Mouse (Mus musculus) heart, adult 2 months (tissue): Measurements from ENCODE around the gene Camk1d. TPM values are rescaled to one million over a fixed set of nuclear protein-coding genes. Genes with fewer than 3 reads are reported as not detected.

Experiments
- DNase-seq, 2 experiments: peaks; one replicate each; pipeline ENCODE4 v3.0.0; 2021
- H3K27ac ChIP-seq: fragments of 200-600 bp; 2 replicates; pipeline ENCODE4 v1.8.1; 2022
- H3K27me3 ChIP-seq: fragments of 200-500 bp; 2 replicates; pipeline ENCODE4 v1.6.1; 2012; ENCODE audit warnings: mild to moderate bottlenecking, low read length, inconsistent platforms, mixed read lengths; ENCODE audit not compliant: control insufficient read depth, insufficient read depth
- H3K36me3 ChIP-seq: fragments of 200-500 bp; 2 replicates; pipeline ENCODE4 v1.6.1; 2012; ENCODE audit warnings: low read length, inconsistent platforms; ENCODE audit not compliant: control insufficient read depth, insufficient read depth
- H3K4me1 ChIP-seq: fragments of 200-500 bp; 2 replicates; pipeline ENCODE4 v1.6.1; 2011; ENCODE audit warnings: low read length; ENCODE audit not compliant: control insufficient read depth, insufficient read depth
- H3K4me3 ChIP-seq: fragments of 200-600 bp; 2 replicates; pipeline ENCODE4 v1.8.1; 2022
- H3K79me2 ChIP-seq: fragments of 200-500 bp; replicated peaks from 2 replicates; pipeline ENCODE4 v1.6.1; 2012; ENCODE audit warnings: mild to moderate bottlenecking, inconsistent platforms, low read length, moderate library complexity, mixed read lengths; ENCODE audit not compliant: control insufficient read depth, insufficient read depth
- H3K9ac ChIP-seq: fragments of 200-500 bp; 2 replicates; pipeline ENCODE4 v1.6.1; 2012; ENCODE audit warnings: low read depth, mild to moderate bottlenecking, control low read depth, inconsistent platforms, low read length, mixed read lengths
- CTCF ChIP-seq: fragments of 200-600 bp; IDR thresholded peaks from 2 replicates; pipeline ENCODE4 v1.8.1; 2022; ENCODE audit warnings: antibody characterized with exemption, mild to moderate bottlenecking, moderate library complexity
- EP300 ChIP-seq: fragments of 200-500 bp; IDR thresholded peaks from 2 replicates; pipeline ENCODE4 v1.6.1; 2011; ENCODE audit warnings: low read depth, low read length, control low read depth; ENCODE audit not compliant: insufficient read depth
- POLR2A ChIP-seq: fragments of 200-500 bp; IDR thresholded peaks from 2 replicates; pipeline ENCODE4 v1.6.1; 2011; ENCODE audit warnings: mild to moderate bottlenecking, low read depth, low read length, control low read depth; ENCODE audit not compliant: insufficient read depth
- WGBS: fragments of 180-500 bp; shearing (Covaris S2); methylation state at CpG from one replicate; pipeline ENCODE4 v1.1.7; 2018; 5-methylcytosine and 5-hydroxymethylcytosine counted together
- intact Hi-C: fragments of 180-260 bp; cut with DNase I; formaldehyde crosslinking; loops from one replicate; pipeline ENCODE4 v1.15.1; 2025
- polyA plus RNA-seq: library from polyadenylated mRNA; depleted of rRNA; stranded (reverse); fragments of >200 nt; gene quantifications from 2 replicates; pipeline ENCODE4 v1.2.3, GENCODE M21; 2012
- total RNA-seq, 2 experiments: library from RNA; stranded (reverse); gene quantifications; 2 replicates each; pipeline ENCODE4 v1.2.3; 2021

The Camk1d gene
- total and polyA plus RNA-seq, 3 experiments: 2.5 to 4.9 (median 4.3) TPM

DNA sequence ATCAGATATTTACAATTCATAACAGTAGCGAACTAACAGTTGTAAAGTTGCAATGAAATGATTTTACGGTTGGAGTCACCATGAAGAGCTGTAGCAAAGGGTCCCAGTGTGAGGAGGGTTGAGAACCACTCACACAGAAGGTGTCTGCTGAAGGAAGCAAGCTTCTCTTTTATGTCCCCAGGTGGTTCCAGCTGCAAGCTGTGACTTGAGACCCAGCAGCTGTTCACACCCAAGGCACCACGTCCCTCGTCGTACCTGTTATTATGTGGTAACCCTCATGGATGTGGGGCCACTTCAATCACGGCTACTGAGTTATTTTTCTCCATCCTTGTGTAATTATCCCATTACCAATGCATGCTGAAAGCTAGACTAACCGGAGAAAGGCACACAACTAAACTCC is 71.1 kb downstream of the Camk1d start:
- H3K27me3 ChIP-seq: no peaks in the 10 kb centered on the region
- H3K4me1 ChIP-seq: no peaks in the 10 kb centered on the region
- 78% methylated on average over 7 of the region's 7 CpGs for WGBS
- H3K27ac ChIP-seq: no peak overlapping the region
- DNase-seq: no peak
- TF ChIP-seq POLR2A (no peak), EP300 (no peak), CTCF (no peak)
- no peak overlapping the region for H3K9ac ChIP-seq
- H3K36me3 ChIP-seq: no peaks in the 10 kb centered on the region
- intact Hi-C loops: no loop called here
- no peak overlapping the region for H3K4me3 ChIP-seq
- H3K79me2 ChIP-seq: no peaks in the 10 kb centered on the region

DNA sequence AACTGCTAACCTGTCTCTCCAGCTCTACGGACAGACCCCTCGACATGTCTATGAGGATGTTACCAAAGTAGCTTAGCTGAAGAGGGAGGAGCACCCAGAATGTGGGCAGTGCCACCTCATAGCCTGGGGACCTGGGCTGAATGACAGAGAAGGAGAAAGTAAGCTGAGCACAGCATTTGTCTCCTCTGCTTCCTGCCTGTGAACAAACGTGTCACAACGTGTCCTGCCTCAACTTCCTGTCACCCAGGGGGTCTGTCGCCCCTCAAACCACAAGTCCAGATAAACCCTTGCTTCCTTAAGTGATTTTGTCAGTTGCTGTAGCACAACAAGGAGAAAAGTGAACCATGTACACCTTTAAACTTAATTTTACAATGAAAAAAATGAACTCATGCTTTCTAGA is 71.7 kb downstream of the Camk1d start:
- H3K4me1 ChIP-seq: no peaks in the 10 kb centered on the region
- no peaks in the 10 kb centered on the region for H3K79me2 ChIP-seq
- H3K4me3 ChIP-seq: no peak overlapping the region
- no peak overlapping the region for H3K9ac ChIP-seq
- no peaks in the 10 kb centered on the region for H3K36me3 ChIP-seq
- no peak for TF ChIP-seq CTCF
- TF ChIP-seq POLR2A: no peak
- no peak for TF ChIP-seq EP300
- WGBS: 43% methylated on average over 5 of the region's 5 CpGs
- no peak overlapping the region for H3K27ac ChIP-seq
- intact Hi-C loops: no loop called here
- no peak for DNase-seq
- H3K27me3 ChIP-seq: no peaks in the 10 kb centered on the region

DNA sequence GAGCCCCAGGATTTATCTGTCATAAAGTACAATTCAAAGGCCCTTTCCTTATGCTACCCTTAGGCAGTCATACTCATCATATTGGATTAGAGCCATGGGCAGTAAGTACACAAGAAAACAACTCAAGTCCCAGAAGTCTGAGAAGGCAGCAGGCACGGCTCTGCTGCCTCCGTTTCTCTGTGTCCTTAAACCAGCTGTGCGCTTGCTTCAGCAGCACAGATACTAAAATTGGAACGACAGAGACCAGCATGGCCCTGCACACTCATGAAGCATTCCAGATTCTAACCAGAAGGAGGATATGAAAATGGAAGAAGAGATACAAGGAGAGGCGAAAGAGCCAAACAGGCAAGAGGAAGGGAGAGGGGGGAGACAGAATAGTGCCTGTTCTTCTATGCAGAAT is 72.6 kb downstream of the Camk1d start:
- intact Hi-C loops: no loop called here
- H3K36me3 ChIP-seq: no peaks in the 10 kb centered on the region
- 30% methylated on average over 5 of the region's 5 CpGs for WGBS
- H3K27me3 ChIP-seq: no peaks in the 10 kb centered on the region
- no peak for TF ChIP-seq CTCF
- no peak for TF ChIP-seq EP300
- TF ChIP-seq POLR2A: no peak
- no peak overlapping the region for H3K4me3 ChIP-seq
- no peaks in the 10 kb centered on the region for H3K79me2 ChIP-seq
- no peak overlapping the region for H3K27ac ChIP-seq
- no peak overlapping the region for H3K9ac ChIP-seq
- no peak for DNase-seq
- H3K4me1 ChIP-seq: no peaks in the 10 kb centered on the region

DNA sequence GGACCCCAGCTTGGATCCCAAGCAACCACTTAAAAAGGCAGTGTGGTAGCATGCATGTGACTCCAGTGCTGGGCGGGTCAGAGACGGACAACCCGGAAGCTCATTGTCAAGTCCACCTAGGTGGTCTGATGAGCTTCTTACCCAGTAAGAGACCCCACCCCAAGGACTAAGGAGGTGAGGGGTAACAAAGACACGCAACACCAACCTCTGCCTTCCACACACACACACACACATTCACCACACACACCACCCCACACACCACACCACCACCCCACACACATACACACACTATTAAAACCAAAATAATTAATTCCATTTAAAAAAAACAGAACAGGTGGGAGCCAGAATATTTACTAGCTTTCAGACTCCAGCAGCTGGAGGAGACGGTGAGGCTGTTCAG is 73.7 kb downstream of the Camk1d start:
- intact Hi-C loops: no loop called here
- Histone ChIP-seq H3K4me1 (no peaks in the 10 kb centered on the region), H3K4me3 (no peak overlapping the region), H3K9ac (no peak overlapping the region), H3K27me3 (no peaks in the 10 kb centered on the region), H3K36me3 (no peaks in the 10 kb centered on the region), H3K27ac (no peak overlapping the region), H3K79me2 (no peaks in the 10 kb centered on the region)
- WGBS: 92% methylated on average over 5 of the region's 5 CpGs
- no peak for DNase-seq
- no peak for TF ChIP-seq EP300
- TF ChIP-seq POLR2A: no peak
- no peak for TF ChIP-seq CTCF

DNA sequence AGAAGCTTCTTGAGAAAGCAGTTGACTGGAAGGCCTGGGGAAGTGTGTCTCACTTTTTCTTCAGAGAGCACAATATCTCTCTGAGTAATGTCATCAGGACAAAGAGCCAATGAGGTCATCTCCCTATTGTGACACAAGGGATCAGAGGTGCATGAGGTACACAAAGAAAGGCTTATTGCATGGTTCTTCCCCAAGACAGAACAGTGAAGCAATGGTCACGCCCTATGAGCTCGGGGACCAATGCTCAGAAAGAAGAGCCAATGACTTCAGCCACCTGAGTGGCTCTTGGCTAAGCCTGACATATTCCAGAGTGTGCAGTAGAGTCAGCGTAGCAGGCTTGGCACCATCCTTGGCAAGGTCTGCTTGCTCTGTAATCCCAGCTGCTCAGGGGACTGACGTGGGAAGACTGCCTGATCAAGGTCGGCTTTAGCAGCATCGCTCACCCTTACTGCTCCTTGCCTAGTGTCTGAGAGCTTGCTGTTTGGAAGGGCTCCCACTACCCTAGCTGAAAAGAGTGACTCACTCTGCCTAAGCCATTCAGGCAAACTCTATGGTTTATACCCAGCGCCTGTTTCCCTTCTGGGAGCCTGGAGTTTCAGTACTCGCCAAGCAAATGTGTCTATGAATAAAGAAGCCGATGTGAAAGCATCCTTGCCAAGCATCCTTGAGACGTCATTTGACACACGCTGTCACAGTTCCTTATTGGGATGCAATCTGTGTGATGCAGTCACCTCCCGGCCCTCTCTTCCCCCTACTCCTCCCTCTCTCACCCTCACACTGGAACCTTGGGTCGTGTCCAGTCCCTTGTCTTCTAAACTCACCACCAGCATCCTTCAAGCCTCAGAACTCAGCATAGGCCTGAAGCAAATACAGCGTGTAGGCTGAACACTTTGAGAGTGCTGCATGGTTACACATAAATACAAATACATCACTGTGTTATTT is 77.2 kb downstream of the Camk1d start:
- no peak for DNase-seq
- no peaks in the 10 kb centered on the region for H3K4me1 ChIP-seq
- H3K27ac ChIP-seq: no peak overlapping the region
- TF ChIP-seq CTCF (no peak), POLR2A (no peak), EP300 (no peak)
- 82% methylated on average over 14 of the region's 14 CpGs for WGBS
- H3K79me2 ChIP-seq: no peaks in the 10 kb centered on the region
- H3K9ac ChIP-seq: no peak overlapping the region
- H3K4me3 ChIP-seq: no peak overlapping the region
- H3K36me3 ChIP-seq: no peaks in the 10 kb centered on the region
- intact Hi-C loops: no loop called here
- no peaks in the 10 kb centered on the region for H3K27me3 ChIP-seq

DNA sequence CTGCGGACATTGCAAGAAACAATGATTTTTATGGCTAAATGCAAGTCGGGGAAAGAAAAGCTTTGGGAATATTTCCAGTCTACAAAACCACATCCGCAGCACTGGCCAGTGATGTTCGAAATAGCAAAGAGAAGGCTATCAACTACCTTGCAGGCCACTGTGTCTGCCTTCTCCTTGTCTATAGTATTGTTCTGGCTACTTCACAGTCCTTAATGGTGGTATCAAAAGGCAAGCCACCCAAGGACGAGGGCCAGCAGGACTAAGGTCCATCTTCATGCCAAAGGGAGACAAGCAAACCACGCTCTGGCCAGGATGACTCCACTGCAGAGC is 82.0 kb downstream of the Camk1d start:
- H3K9ac ChIP-seq: no peak overlapping the region
- intact Hi-C loops: no loop called here
- no peaks in the 10 kb centered on the region for H3K4me1 ChIP-seq
- H3K4me3 ChIP-seq: no peak overlapping the region
- no peaks in the 10 kb centered on the region for H3K27me3 ChIP-seq
- no peak for DNase-seq
- WGBS: 90% methylated on average over 6 of the region's 6 CpGs
- H3K79me2 ChIP-seq: no peaks in the 10 kb centered on the region
- H3K36me3 ChIP-seq: no peaks in the 10 kb centered on the region
- TF ChIP-seq CTCF (no peak), EP300 (no peak), POLR2A (no peak)
- H3K27ac ChIP-seq: no peak overlapping the region
